Mouse (Mus musculus) limb, embryonic 14.5 days (tissue): ENCODE results near the gene Ppp2r3a. TPM values are rescaled to one million over a fixed set of nuclear protein-coding genes. Genes with fewer than 3 reads are reported as not detected.

ENCODE experiments used
- ATAC-seq: fragments of 200-750 bp; cut with Nextera tagmentation; 2 replicates; pipeline ENCODE4 v1.8.0; 2017; ENCODE audit warnings: low read depth, moderate number of reproducible peaks, moderate TSS enrichment; ENCODE audit not compliant: low FRiP score
- DNase-seq: peaks from one replicate; pipeline ENCODE4 v3.0.0-alpha.2; 2015; ENCODE audit warnings: low spot score
- H3K27ac ChIP-seq: fragments of 300-500 bp; sonication (generic); replicated peaks from 2 replicates; pipeline ENCODE4 v1.5.1; 2014; ENCODE audit warnings: low read depth, mild to moderate bottlenecking, low read length, moderate library complexity, mixed read lengths
- H3K27me3 ChIP-seq: fragments of 300-500 bp; sonication (generic); 2 replicates; pipeline ENCODE4 v1.6.1; 2014; ENCODE audit warnings: low read length, mixed read lengths; ENCODE audit not compliant: control insufficient read depth, insufficient read depth
- H3K36me3 ChIP-seq: fragments of 300-500 bp; sonication (generic); 2 replicates; pipeline ENCODE4 v1.6.1; 2014; ENCODE audit warnings: mild to moderate bottlenecking, low read length, moderate library complexity, mixed read lengths; ENCODE audit not compliant: control insufficient read depth, insufficient read depth
- H3K4me1 ChIP-seq: fragments of 300-500 bp; sonication (generic); 2 replicates; pipeline ENCODE4 v1.6.1; 2014; ENCODE audit warnings: antibody characterized with exemption, low read length, mixed read lengths; ENCODE audit not compliant: control insufficient read depth, insufficient read depth
- H3K4me2 ChIP-seq: fragments of 300-500 bp; sonication (generic); replicated peaks from 2 replicates; pipeline ENCODE4 v1.6.1; 2014; ENCODE audit warnings: low read depth, mild to moderate bottlenecking, low read length, moderate library complexity; ENCODE audit not compliant: severe bottlenecking
- H3K4me3 ChIP-seq: fragments of 300-500 bp; sonication (generic); replicated peaks from 2 replicates; pipeline ENCODE4 v1.5.1; 2014; ENCODE audit warnings: low read length
- H3K9ac ChIP-seq: fragments of 300-500 bp; sonication (generic); 2 replicates; pipeline ENCODE4 v1.6.1; 2014; ENCODE audit warnings: mild to moderate bottlenecking, low read depth, low read length, moderate library complexity; ENCODE audit not compliant: severe bottlenecking
- H3K9me3 ChIP-seq: fragments of 300-500 bp; sonication (generic); 2 replicates; pipeline ENCODE4 v1.6.1; 2016; ENCODE audit warnings: low read length; ENCODE audit not compliant: control insufficient read depth
- POLR2A ChIP-seq: fragments of 200-500 bp; IDR thresholded peaks from 2 replicates; pipeline ENCODE4 v1.8.0; 2012; ENCODE audit warnings: inconsistent platforms, mild to moderate bottlenecking, moderate library complexity, borderline replicate concordance; ENCODE audit not compliant: insufficient read depth, insufficient read length; ENCODE audit errors: extremely low read depth
- WGBS: fragments of 180-500 bp; shearing (Covaris S2); extraction: QIAGEN DNeasy Blood & Tissue Kit; methylation state at CpG from one replicate; pipeline ENCODE4 v1.1.7; 2014; 5-methylcytosine and 5-hydroxymethylcytosine counted together
- polyA plus RNA-seq, 2 experiments: library from polyadenylated mRNA; depleted of rRNA in 1 of 2; stranded (reverse) in 1 of 2; unstranded in 1 of 2; fragments of >200 nt; fragmentation: Nextera tagmentation in 1 of 2; extraction: Ambion mirVana in 1 of 2; gene quantifications; 2 replicates each; pipeline versions ENCODE4 v1.2.1 to v1.2.3; 2012 to 2014

Ppp2r3a gene
- polyA plus RNA-seq, 2 experiments, result 18.0 to 22.0 TPM

DNA sequence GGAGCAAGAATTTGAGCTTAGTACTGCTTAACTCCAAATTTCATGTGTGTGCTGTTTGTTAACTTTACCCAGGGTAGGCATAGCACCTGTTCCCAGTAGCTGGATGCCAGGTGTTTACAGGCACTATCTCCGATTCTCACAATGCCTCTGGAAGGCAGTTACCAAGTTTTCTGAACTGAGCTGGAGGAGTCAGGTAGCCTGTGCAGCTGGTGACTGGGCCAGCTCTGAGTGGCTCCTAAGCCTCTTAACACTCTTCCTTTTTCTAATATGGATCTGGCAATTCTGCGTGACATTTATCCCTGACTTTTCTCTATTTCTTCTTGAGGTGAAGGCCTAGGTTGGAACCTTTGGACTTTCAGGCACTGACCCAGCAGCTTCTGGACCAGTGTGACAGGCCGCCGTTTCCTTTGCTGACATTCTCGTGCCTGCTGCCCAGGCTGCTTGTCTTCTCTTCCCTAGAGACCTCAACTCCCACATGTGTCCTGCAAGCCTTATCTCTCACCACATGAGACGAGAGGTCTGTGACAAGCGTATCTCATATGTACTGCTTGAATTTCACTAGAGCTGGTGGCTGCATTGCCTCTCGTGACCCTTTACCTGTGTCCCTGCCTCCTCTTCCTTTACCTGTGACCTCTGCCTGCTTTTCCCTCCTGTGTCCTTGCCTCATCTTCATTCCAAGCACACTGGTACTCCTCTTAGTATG lies 137.3 kb downstream of the Ppp2r3a start:
- H3K27ac ChIP-seq, result no peak overlapping the region
- H3K4me2 ChIP-seq, result no peak overlapping the region
- H3K9me3 ChIP-seq, result no peaks in the 10 kb centered on the region
- no peak for ATAC-seq
- no peak for DNase-seq
- no peak overlapping the region for H3K9ac ChIP-seq
- no peaks in the 10 kb centered on the region for H3K4me1 ChIP-seq
- H3K27me3 ChIP-seq, result no peaks in the 10 kb centered on the region
- H3K4me3 ChIP-seq, result no peak overlapping the region
- WGBS, result 90% methylated on average over 8 of the region's 8 CpGs
- TF ChIP-seq POLR2A, result no peak
- H3K36me3 ChIP-seq, result peaks cover 14% of the 10 kb centered on the region

DNA sequence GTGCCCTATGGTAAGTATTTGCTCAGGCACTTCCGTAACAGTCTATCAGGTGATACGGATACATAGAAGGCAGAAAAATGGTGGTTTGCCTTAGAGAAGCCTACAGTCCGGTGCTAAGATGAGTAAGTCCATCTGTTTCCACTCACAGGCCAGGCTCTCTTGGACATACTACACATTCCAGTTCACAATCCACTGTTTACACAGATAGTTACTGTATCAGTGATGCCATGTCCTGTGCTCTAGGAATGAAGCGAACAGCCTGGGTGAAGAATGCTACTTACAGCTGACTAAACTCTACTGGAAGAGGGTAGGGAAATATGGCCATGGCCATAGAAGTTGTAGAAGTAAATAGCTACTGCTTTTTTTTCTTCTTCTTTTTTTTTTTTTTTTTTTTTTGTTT lies 138.3 kb downstream of the Ppp2r3a start:
- Histone ChIP-seq H3K4me2 (no peak overlapping the region), H3K27ac (no peak overlapping the region), H3K9ac (no peak overlapping the region), H3K9me3 (no peaks in the 10 kb centered on the region), H3K27me3 (no peaks in the 10 kb centered on the region), H3K4me3 (no peak overlapping the region), H3K36me3 (peaks cover 18% of the 10 kb centered on the region), H3K4me1 (no peaks in the 10 kb centered on the region)
- TF ChIP-seq POLR2A, result no peak
- no peak for DNase-seq
- ATAC-seq, result no peak
- 83% methylated on average over 4 of the region's 4 CpGs for WGBS

- WGBS, result 26% methylated on average over 3 of the region's 3 CpGs
- peak; percentile 40 for DNase-seq
Measured at GRCm38 (mm10) chr9:101110013-101110412, 141.6 kb downstream of the Ppp2r3a start.

DNA sequence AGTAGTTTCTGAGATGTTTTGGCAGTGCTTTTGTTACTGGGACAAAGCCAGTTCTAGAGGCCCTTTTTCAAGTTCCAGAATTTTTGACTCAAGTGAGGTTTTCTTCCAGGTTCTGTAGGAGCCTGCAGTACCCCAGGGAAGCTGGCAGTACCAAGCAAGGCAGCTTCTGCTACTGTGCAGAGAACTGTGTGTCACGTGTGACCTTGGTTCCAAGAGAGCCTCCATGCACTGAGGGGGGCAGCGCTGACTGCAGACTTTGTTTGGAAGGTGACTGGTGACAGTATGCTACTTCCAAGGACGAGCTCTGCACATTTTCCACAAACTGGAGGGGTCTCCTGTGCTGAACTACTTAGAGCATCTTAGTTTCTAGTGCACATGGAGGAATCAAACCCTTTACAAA lies 144.2 kb downstream of the Ppp2r3a start:
- no peak for TF ChIP-seq POLR2A
- no peak overlapping the region for H3K27ac ChIP-seq
- peaks cover 33% of the 10 kb centered on the region for H3K36me3 ChIP-seq
- no peaks in the 10 kb centered on the region for H3K4me1 ChIP-seq
- no peak overlapping the region for H3K9ac ChIP-seq
- no peaks in the 10 kb centered on the region for H3K27me3 ChIP-seq
- H3K9me3 ChIP-seq, result no peaks in the 10 kb centered on the region
- no peak overlapping the region for H3K4me2 ChIP-seq
- no peak overlapping the region for H3K4me3 ChIP-seq
- 81% methylated on average over 3 of the region's 3 CpGs for WGBS
- DNase-seq (no peak), ATAC-seq (no peak)

More at GRCm38 (mm10) chr9:101110013-101110412, 141.6 kb downstream of the Ppp2r3a start:
- H3K4me3 ChIP-seq, result no peak overlapping the region
- no peak overlapping the region for H3K27ac ChIP-seq
- no peak overlapping the region for H3K9ac ChIP-seq
- H3K4me1 ChIP-seq, result no peaks in the 10 kb centered on the region
- H3K4me2 ChIP-seq, result no peak overlapping the region
- peak; percentile 31; the same call in 1 of the 2 replicates for ATAC-seq
- no peaks in the 10 kb centered on the region for H3K9me3 ChIP-seq
- no peak for TF ChIP-seq POLR2A
- peaks cover 29% of the 10 kb centered on the region for H3K36me3 ChIP-seq
- H3K27me3 ChIP-seq, result no peaks in the 10 kb centered on the region

DNA sequence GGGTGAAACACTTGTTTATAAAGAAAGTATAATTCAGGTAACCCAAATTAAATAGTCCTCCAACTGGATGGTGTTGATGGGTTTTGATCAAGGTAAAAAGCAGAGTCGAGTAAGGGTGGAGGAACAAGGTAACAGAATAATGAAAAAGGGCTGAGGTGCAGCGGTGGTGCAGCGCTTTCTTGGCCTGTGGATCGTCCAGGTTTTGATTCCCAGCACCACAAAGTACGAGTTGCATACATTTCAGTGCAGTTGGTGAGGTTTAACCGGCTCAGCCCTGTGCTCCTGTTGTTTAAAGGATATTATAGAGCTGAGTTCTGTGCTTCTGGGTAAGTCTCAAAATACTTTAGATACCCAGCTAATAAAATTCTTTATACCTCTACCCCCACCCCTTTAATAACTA lies 145.9 kb downstream of the Ppp2r3a start:
- DNase-seq (no peak), ATAC-seq (no peak)
- WGBS, result 92% methylated on average over 6 of the region's 6 CpGs
- no peak overlapping the region for H3K4me2 ChIP-seq
- no peaks in the 10 kb centered on the region for H3K4me1 ChIP-seq
- no peak overlapping the region for H3K27ac ChIP-seq
- H3K4me3 ChIP-seq, result no peak overlapping the region
- H3K27me3 ChIP-seq, result no peaks in the 10 kb centered on the region
- no peak for TF ChIP-seq POLR2A
- peaks cover 44% of the 10 kb centered on the region for H3K36me3 ChIP-seq
- no peaks in the 10 kb centered on the region for H3K9me3 ChIP-seq
- no peak overlapping the region for H3K9ac ChIP-seq
